ENCODE assay signal across 31 mouse cellular contexts in genomic region chr17:9540156-9540555, GRCm38 (mm10).
"Had no signal": no experiment of that assay in that cellular context is flagged by ENCODE, and none has a peak within 500 bp of the region (broad histone marks: within the 10 kb centered on the region; RNA-seq: fewer than 3 reads in every experiment).

No protein-coding gene starts in this region.

- ATAC-seq: liver, embryonic 12.5 days; liver, postnatal 0 days; lung, postnatal 0 days; midbrain, embryonic 13.5 days; midbrain, embryonic 15.5 days; midbrain, embryonic 16.5 days had no signal

- H3K9ac ChIP-seq: limb, embryonic 12.5 days; limb, embryonic 13.5 days; limb, embryonic 15.5 days; liver, embryonic 12.5 days; liver, embryonic 13.5 days; liver, embryonic 14.5 days; liver, embryonic 15.5 days; liver, postnatal 0 days; lung, embryonic 14.5 days; lung, embryonic 15.5 days; midbrain, embryonic 12.5 days; midbrain, embryonic 13.5 days; midbrain, embryonic 15.5 days had no signal

- H3K27me3 ChIP-seq: limb, embryonic 12.5 days; limb, embryonic 13.5 days; limb, embryonic 15.5 days; liver, embryonic 12.5 days; liver, embryonic 13.5 days; liver, embryonic 15.5 days; lung, embryonic 15.5 days; megakaryocyte, embryonic 14.5 days; midbrain, embryonic 12.5 days; midbrain, embryonic 13.5 days; midbrain, embryonic 15.5 days had no signal

- H3K27ac ChIP-seq: limb, embryonic 10.5 days; limb, embryonic 12.5 days; limb, embryonic 13.5 days; limb, embryonic 15.5 days; liver, embryonic 12.5 days; liver, embryonic 13.5 days; liver, embryonic 14.5 days; liver, embryonic 15.5 days; lung, embryonic 15.5 days; macrophage; midbrain, embryonic 12.5 days; midbrain, embryonic 13.5 days; midbrain, embryonic 15.5 days had no signal

- H3K4me3 ChIP-seq: limb, embryonic 10.5 days; limb, embryonic 12.5 days; limb, embryonic 13.5 days; limb, embryonic 15.5 days; liver, embryonic 12.5 days; liver, embryonic 13.5 days; liver, embryonic 15.5 days; lung, embryonic 15.5 days; megakaryocyte, embryonic 14.5 days; midbrain, embryonic 10.5 days; midbrain, embryonic 12.5 days; midbrain, embryonic 13.5 days; midbrain, embryonic 15.5 days; myocyte had no signal

- H3K4me2 ChIP-seq: limb, embryonic 12.5 days; limb, embryonic 13.5 days; limb, embryonic 15.5 days; liver, embryonic 11.5 days; liver, embryonic 12.5 days; liver, embryonic 13.5 days; liver, embryonic 15.5 days; lung, embryonic 14.5 days; lung, embryonic 15.5 days; midbrain, embryonic 11.5 days; midbrain, embryonic 12.5 days; midbrain, embryonic 13.5 days; midbrain, embryonic 15.5 days had no signal

- DNase-seq: left cerebral cortex, postnatal 4 days; liver; liver, embryonic 13.5 days; liver, postnatal 0 days; lung, adult 18-20 months; lung, adult 2 months; lung, embryonic 14.5 days; lung, postnatal 10 days; lung, postnatal 14 days; lung, postnatal 36 days; lung, postnatal 4 days; midbrain, embryonic 14.5 days had no signal

- H3K4me1 ChIP-seq: limb, embryonic 10.5 days; limb, embryonic 12.5 days; limb, embryonic 13.5 days; limb, embryonic 15.5 days; liver, embryonic 12.5 days; liver, embryonic 13.5 days; liver, embryonic 15.5 days; lung, embryonic 15.5 days; megakaryocyte, embryonic 14.5 days had no signal

- H3K9me3 ChIP-seq: limb, embryonic 10.5 days; limb, embryonic 13.5 days; liver, embryonic 12.5 days; liver, embryonic 15.5 days; lung, embryonic 15.5 days; midbrain, embryonic 13.5 days; midbrain, embryonic 15.5 days had no signal

- H3K36me3 ChIP-seq: limb, embryonic 10.5 days; limb, embryonic 12.5 days; limb, embryonic 13.5 days; limb, embryonic 15.5 days; liver, embryonic 12.5 days; liver, embryonic 13.5 days; liver, embryonic 15.5 days; lung, embryonic 15.5 days; midbrain, embryonic 10.5 days; midbrain, embryonic 12.5 days; midbrain, embryonic 13.5 days; midbrain, embryonic 15.5 days had no signal
